Mouse (Mus musculus): ENCODE measurements around the gene Ambra1.
"Not testable (repeated sequence)": the region's sequence is repeated elsewhere in the genome, so short reads cannot be mapped to it uniquely, and the experiment has no call there.

Gene Ambra1

DNA sequence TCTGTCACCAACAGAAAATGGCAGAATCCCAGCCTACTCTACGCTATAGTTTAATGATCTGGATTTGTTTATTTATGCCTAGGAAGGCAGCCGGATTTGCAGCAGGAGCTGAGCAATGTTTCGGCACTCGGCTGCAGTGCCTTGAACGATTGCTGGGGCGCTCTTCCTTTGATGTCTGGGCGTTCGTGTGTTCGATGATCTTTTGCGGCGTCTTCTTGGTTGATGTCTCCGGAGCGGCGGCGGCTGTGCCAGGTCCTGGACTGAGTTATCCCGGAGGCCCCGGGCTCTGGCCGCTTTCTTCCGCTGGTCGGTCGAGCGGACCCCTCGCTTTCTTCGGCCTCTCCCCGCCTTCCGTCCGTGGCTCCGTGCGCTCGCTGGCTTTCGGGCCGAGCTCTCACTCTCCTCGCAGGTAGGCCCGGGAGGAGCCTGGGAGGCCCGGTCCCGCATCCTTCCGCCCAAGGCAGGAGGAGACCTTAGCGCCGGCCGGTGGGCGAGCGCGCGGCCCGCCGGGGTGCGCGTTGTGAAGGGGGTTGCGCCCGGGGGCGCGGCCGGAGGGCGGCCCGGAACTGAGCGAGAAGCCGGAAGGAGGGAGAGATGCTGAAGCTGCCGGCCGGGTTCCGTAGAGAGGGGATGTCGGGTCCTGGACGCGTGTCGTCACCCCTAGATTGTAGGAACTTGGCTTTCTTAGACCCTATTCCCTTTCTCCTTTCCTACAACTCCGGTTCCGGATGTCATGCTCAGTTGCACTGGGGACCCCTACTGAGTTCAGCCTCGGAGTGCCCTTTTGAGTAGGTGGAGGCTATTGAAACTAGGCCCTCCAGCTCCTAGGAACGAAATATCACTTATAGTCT lies at the start of gene Ambra1:
Ambra1 (plus strand) TSS at position 164 of the 851 bp plus-strand sequence.
- peak; percentile 95 for DNase-seq (ENCODE audit: low read depth)

DNA sequence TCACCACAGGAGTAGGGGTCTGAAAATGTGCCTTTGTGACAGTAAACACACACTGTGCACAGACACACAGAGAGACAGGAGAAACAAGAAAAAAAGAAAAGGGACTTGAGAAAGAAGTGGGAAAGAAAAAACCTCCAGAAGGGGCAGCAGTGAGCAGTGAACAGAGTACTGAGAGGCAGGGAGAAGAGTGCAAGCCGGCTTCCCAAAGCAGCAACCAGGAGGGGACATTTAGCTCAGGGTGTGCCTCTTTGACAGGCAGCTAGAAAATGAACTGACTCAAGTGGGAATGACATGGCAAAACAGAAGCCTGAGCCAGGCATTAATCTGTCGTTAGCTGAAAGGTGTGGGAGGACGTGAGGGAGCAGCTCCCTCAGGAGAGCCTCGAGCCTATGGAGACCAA lies 47.1 kb upstream of the Ambra1 start:
- peak; percentile 77 for DNase-seq (ENCODE audit: low read depth)

DNA sequence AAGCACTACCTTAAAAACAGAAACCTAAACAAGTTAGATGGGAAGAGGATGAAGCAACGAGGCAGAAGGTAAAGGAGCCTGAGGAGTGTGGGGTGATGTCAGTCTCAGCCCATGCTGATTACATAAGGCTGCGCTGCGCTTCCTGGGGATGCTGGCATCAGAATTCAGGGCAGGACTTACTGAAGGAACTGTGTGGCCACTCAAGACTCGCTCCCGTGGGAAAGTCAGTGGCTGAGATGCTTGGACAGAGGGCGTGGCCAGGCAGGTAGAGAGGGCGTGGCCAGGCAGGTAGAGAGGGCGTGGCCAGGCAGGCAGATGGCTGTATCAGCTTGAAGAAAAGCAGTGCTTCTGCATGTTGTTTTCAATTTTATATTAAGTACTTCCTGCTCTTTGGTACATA lies 46.0 kb upstream of the Ambra1 start:
- DNase-seq (ENCODE audit: low read depth) = no peak

DNA sequence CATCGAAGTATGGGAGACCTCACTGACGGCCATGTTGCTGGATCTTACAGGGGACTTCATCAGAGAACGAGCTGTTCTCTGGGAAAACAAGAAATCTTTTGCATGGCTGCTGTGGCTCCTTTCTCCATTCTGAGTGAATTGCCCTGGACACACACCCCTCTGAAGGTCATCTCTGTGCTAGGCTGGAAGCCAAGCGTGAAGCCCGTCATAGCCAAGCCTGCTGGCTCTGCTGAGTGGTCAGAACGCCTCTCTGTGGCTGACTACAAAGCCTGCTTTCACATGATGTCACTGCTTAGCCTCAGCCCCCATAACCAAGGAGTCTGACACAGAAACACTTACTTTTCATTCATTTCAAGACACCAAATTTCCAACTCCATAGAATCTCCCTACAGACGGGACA lies 40.5 kb upstream of the Ambra1 start:
- DNase-seq (ENCODE audit: low read depth) = no peak

DNA sequence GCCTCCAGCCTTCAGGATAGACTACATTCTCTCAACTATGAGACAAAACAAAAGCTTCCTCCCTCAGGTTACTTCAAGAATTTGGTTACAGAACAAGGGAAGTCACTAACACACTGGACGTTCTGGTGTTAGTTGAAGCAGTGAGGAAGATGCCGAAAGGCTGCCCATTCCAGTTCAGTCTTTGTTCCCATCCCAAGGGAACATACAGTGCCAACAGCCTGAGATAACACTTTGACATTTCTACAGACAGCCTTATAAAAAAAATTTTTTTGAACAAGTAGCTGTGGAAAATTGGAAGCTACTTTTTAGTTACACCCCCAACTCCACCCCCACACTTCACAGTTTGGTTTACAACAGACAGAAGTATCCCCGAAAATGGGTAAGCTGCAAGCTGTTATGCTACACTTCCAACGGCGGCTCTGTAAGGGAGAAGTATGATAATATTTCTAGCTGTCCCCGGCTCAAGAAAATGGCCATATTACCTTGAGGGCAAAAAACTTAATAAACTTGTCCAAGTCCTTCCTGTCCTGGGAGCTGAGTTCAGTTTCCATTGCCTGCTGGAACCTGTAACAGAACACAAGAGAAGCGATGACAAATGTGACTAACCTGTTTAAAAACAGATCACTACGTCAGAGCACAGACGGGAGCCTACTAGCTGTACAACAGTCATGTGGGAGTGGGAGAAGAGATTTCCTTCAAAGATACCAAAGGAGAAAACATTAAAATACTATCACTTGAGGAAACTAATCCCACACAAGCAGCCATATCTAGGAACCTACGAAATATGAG lies 34.3 kb upstream of the Ambra1 start:
- DNase-seq (ENCODE audit: low read depth) = no peak

- DNase-seq (ENCODE audit: low read depth) = peak; percentile 80
Measured at GRCm38 (mm10) chr2:91696225-91696590, 33.7 kb upstream of the Ambra1 start.

- DNase-seq (ENCODE audit: low read depth) = no peak
Measured at GRCm38 (mm10) chr2:91699225-91699624, 30.7 kb upstream of the Ambra1 start.

DNA sequence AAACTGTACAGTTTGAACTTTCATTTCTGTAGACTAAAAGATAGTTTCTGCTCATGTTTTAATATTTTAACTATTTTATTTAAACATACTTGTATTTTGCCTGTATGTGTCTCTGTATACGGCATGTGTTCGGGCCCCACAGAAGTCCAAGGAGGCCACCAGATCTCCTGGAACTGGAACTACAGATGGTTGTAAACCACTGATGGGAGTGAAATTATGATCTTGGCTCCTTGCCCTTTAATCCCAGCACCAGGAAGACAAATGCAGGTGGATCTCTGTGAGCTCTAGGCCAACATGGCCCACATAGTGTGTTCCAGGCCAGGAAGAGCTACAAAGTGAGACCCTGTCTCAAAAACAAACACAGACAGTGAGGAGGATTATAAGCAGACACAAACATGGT lies 28.6 kb upstream of the Ambra1 start:
- no peak for DNase-seq (ENCODE audit: low read depth)

GRCm38 (mm10) chr2:91705736-91706135 lies 24.2 kb upstream of the Ambra1 start:
- no peak for DNase-seq (ENCODE audit: low read depth)

DNA sequence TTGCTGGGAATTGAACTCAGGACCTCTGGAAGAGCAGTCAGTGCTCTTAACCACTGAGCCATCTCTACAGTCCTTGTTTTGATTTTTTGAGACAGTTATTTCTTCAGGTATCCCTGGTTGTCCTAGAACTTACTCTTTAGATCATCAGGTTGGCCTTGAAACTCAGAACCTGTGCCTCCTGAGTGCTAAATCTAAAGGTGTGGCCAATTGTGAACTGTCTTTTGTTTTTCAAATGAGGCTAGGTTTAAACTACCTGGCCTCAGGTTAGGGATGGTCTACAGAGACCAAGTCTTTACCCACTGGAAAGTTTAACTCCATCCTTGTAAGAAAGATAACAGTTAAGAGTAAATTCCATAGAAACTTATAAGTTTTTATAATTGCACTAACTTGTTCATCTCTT lies 23.5 kb upstream of the Ambra1 start:
- DNase-seq (ENCODE audit: low read depth) = no peak

DNA sequence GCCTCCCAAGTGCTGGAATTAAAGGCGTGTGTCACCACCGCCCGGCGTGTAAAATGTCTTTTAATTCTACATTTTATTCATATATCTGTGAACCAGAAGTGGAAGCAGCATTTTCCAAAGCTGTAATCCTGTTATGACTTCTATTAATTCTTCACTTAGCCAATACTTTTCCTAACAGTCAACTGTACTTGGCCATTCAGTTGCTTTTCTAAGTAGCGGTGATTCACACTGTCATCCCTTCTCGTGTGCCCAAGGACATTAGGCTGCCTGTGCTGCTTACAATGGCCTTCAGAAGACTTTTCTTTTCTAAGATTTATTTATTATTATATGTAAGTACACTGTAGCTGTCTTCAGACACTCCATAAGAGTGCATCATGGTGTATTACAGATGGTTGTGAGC lies 21.6 kb upstream of the Ambra1 start:
- no peak for DNase-seq (ENCODE audit: low read depth)

DNA sequence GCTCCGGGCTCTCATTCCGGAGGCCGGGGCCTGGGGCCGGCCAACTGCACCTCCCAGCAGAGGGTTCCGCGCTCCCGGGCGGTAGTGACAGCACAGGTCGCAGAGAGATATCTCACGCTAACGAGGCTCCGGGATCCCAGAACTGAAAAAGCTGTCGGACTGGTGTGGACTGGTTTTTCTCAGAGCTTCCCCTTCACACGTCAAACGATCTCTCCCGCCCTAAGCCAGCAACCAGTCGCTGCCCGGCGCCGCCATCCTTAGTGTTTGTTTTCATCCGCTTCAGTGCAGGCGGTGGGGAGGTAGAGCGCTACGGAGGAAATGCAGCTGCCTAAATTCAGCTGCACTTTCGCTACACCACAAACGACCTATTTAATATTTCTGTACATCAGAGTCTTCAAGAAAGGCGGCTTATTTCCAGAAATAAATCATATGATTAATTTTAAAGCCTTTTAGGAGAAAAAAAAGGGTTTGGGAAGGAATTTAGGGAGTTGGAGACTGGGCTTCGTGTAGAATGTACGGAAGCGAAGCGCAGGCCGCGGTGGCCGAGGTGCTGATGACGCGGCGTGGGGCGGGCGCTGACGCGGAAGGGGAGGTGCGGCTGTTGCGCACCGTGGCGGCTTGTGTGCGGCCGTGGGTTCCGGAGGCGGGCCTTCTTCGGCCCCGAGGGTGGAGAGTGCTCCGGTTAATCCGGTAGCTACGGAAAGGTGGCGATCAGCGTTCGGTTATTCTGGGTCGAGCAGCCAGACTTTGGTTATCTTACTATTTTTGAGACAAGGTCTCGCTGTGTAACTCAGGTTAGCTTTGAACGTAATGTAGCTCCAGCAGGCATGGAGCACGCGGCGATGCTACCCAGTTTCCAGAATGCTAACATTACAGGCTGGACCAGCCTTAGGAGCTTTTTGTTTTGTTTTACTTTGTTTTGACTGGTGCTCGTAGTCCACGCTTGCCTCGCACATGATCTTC lies 19.4 kb upstream of the Ambra1 start, which contains the start of the genes Atg13 and Harbi1:
Atg13 (minus strand) TSS at position 305 of the 963 bp plus-strand sequence.
Harbi1 (plus strand) TSS at position 581 of the 963 bp plus-strand sequence.
- peak; percentile 95 for DNase-seq (ENCODE audit: low read depth)

DNA sequence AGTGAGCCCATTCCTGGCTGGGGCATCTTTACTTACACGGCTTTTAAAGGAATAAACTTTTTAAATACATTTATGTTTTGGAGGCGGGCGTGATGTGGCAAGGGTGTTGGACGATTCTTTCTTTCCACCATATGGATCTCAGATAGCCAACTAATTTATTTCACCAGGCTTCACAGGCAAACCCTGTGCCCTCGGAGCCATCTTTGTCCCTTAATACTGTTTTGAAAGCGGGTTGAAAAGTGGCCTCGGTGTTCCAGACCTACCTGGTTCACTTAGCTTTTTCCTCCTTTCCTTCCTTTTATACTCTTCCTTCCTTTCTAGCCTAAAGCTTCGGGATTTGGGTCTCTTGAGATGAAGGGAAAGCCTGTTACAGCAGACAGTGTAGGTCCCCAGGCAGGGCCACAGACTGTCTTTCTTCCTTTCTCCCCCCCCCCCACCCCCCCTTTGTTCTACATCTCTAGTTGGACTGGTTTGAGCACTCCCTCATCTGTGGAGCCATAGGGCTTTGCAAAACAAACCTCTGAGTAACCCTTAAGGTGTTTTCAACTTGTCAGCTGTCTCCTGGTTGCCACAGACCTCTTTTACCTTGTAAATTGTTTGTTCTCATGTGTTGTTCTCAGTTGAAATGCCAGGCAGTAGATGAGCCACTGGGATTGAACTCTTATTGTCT lies 18.5 kb upstream of the Ambra1 start:
- peak; percentile 20 for DNase-seq (ENCODE audit: low read depth)

DNA sequence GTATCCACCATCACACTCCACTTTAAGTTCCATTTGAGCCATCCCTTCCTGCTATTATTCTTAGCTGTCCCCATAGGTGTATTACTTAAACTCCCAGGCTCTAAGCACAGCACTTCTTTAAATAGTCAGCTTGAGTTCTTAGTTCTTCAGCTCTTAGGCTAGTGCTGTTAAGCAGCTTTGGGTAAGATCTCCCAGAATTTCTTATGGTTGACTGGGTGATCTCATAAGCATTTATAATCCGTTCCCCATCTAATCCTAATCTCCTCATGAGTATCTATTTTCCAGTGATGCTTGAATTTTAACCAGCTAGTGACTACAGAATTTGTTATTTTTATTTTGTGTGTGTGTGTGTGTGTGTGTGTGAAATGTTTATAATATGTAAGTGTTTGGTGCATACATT lies 15.0 kb upstream of the Ambra1 start:
- DNase-seq (ENCODE audit: low read depth) = no peak

GRCm38 (mm10) chr2:91718276-91718675 lies 11.7 kb upstream of the Ambra1 start:
- DNase-seq (ENCODE audit: low read depth) = no peak

DNA sequence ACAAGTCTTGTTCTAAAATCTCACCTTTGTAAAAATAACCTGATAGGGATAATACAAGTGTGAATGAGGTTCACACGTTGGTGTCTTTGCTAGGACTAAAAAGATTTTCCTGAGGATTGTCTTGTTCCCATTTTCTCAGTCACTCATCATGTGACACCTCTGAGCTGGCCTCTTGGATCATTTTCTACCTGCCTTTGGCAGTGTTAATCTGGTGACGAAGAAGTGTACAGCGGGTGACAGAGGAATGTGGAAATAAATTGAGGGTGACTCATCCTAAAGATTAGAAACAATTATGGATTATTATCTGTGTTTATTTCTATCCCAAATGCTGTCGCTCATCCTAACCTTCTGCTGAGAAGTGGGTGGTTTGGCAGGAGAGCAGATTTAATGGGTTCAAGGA lies 6.6 kb upstream of the Ambra1 start:
- DNase-seq (ENCODE audit: low read depth) = no peak

DNA sequence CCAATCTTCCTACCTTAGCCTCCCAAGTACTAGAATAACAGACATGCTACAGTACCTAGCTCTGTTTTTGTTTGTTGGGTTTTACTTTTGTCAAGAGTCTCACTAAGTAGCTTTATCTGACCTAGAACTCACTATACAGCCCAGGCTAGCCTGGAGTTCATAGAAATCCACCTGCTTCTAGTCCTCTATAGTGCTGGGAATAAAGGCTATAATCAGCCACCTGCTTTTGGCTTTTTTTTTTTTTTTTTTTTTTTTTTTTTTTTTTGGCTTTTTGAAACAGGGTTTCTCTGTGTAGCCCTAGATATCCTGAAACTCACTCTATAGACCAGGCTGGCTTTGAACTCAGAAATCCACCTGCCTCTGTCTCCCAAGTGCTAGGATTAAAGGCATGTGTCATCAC lies 6.0 kb upstream of the Ambra1 start:
- DNase-seq (ENCODE audit: low read depth) = no peak

- DNase-seq (ENCODE audit: low read depth) = no peak
Measured at GRCm38 (mm10) chr2:91724716-91725115, 5.2 kb upstream of the Ambra1 start.

DNA sequence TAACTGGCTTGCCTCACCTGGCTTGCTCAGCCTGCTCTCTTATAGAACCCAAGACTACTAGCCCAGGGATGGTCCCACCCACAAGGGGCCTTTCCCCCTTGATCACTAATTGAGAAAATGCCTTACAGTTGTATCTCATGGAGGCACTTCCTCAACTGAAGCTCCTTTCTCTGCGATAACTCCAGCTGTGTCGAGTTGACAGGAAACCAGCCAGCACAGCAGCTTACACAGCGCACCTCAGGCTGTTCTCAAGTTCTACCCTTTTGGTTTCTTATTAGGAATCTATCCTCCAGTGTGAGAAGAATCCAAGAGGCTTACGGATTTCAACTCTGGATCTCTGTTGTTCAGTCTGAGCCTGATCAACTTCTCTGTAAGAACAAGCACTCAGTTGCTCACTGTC lies 4.5 kb upstream of the Ambra1 start:
- not testable (repeated sequence) for DNase-seq (ENCODE audit: low read depth)

DNA sequence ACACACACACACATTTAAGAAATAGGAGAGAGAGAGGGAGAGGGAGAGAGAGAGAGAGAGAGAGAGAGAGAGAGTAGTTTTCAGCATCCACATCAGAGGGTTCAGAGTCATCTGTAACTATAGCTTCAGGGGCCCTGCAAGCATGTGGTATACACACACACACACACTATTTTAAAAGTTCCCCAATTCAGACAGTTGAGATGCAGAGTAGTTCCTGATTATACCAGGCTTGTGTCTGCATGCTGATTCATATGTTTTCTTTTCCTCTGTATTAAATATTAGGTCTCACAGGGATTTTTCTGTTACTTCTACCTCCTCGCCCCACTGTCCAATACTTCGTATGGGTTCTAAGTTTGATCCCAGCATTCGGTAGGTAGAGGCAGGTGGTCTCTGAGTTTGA lies 2.9 kb upstream of the Ambra1 start:
- DNase-seq (ENCODE audit: low read depth) = no peak

DNA sequence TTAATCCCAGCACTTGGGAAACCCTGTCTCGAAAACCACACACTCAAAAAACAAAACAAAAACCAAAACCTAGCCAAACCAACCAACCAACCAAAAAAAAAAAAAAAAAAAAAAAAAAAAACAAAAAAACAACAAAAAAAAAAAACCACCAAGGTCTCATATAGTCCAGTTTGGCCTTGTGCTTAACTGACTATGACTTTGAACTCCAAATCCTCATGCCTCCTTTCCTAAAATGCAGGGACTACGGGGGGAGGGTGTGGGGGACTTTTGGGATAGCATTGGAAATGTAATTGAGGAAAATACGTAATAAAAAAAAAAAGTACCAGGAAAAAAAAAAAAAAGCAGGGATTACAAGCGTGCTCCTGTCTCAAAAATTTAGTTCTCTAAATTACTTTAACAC lies 363 bp upstream of the Ambra1 start:
- DNase-seq (ENCODE audit: low read depth) = no peak

Measured in NIH3T3 (cell line).